Mouse (Mus musculus): ENCODE results near the gene Pla2g2f. TPM values are rescaled to one million over a fixed set of nuclear protein-coding genes. Genes with fewer than 3 reads are reported as not detected.

Pla2g2f gene
- total RNA-seq, 2 experiments from 2014 or later = 0.10 to 0.12 TPM

GRCm38 (mm10) chr4:138772386-138772785 lies 15.0 kb upstream of the Pla2g2f start:
- no peak for DNase-seq
- intact Hi-C loops (cut with DNase I) = no loop called here

GRCm38 (mm10) chr4:138771970-138772369 lies 14.5 kb upstream of the Pla2g2f start:
- DNase-seq = no peak
- intact Hi-C loops (cut with DNase I) = no loop called here

DNA sequence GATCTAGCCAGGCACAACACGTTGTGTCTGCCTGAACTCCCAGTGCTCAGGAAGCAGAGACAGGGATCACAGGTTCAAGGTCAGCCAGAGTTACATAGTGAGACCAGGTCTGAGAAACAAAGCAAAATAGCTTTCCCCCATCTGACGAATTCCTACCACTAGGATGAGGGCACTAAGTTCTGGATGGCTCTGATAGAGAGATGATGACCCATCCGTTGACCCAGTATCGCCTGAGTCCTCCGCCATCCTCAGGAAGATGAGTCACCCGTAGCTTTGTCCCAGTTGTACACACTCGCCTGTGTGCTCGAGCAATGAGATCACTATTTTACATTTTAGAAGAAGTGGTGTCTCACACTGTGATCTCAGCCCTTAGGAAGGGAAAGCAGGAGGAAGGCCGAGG lies 4.8 kb upstream of the Pla2g2f start:
- intact Hi-C loops (cut with DNase I) = no loop called here
- no peak for DNase-seq

DNA sequence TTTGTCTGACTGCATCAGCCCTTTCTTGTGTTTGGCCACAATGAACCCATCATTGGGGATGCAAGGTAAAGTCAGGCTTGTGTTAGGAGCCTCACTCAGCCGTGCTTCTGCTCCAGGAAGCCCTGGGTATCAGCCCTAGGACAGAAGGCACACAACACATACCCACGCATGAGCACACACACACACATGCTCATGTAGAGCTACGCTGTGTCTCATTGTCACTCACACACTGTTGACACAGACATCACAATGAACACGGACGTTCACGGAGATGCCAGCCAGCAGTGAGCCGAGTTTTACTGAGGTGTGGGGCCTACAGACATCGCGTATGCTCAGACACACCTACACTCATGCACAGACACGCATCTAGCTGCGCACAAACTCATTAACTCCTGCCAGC lies 1.4 kb downstream of the Pla2g2f start:
- intact Hi-C loops (cut with DNase I) = no loop called here
- DNase-seq = no peak

- intact Hi-C loops (cut with DNase I) = no loop called here
- DNase-seq = no peak
Measured at GRCm38 (mm10) chr4:138755439-138755838, 2.0 kb downstream of the Pla2g2f start.

- intact Hi-C loops (cut with DNase I) = no loop called here
- no peak for DNase-seq
Measured at GRCm38 (mm10) chr4:138754432-138754831, 3.0 kb downstream of the Pla2g2f start.

- intact Hi-C loops (cut with DNase I) = no loop called here
- DNase-seq = peak; percentile 14 to 15
Measured at GRCm38 (mm10) chr4:138753608-138754007, 3.8 kb downstream of the Pla2g2f start.

GRCm38 (mm10) chr4:138752603-138753002 lies 4.8 kb downstream of the Pla2g2f start:
- intact Hi-C loops (cut with DNase I) = no loop called here
- no peak for DNase-seq

GRCm38 (mm10) chr4:138748369-138749072 lies 8.9 kb downstream of the Pla2g2f start:
- peak; percentile 55 to 73 for DNase-seq
- intact Hi-C loops (cut with DNase I) = loop anchor here (1.0 to 2.0 kb wide), 3 partner anchors 40 to 103 kb away; no protein-coding TSS in a partner anchor

- DNase-seq = no peak
- intact Hi-C loops (cut with DNase I) = loop anchor here (1.0 to 2.0 kb wide), 3 partner anchors 39 to 103 kb away; no protein-coding TSS in a partner anchor
Measured at GRCm38 (mm10) chr4:138747851-138748250, 9.6 kb downstream of the Pla2g2f start.

DNA sequence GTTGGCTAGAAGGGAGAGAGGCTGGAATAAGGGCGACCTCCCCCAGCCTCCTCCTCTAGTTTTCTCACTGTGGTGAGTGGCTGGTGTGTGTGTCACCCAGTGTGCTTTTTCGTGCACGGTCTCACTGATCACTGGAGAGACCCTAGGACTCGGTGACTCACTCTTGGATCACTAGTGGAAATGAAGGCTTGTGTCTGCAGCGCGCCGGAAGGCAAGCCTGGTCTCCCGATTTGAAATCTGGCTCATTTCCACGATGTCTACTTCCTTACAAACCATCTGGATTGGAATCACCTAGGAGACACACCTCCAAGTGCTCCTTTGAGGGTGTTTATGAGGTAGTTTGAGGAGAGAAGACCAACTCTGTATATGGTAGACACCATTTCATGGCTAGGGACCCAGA lies 10.6 kb downstream of the Pla2g2f start:
- DNase-seq = no peak
- intact Hi-C loops (cut with DNase I) = no loop called here

DNA sequence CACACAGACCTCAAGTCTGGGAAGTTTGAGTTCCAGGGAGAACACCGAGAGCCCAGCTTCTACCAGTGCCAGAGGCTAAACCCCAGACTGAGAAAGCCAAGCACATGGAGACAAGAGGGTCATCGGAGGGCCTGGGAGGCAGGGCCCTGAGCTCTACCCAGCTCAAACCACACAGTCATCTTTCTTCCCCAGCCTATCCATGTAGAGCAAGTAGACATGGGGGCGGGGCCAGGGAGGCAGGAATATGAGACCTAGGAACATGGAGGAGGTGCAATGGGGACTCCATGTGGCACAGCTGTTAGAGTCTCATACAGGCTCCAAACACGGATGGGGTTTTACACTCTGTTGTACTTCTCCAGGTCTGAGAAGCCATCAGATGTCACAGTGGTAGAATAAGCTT lies 11.5 kb downstream of the Pla2g2f start:
- intact Hi-C loops (cut with DNase I) = no loop called here
- no peak for DNase-seq

DNA sequence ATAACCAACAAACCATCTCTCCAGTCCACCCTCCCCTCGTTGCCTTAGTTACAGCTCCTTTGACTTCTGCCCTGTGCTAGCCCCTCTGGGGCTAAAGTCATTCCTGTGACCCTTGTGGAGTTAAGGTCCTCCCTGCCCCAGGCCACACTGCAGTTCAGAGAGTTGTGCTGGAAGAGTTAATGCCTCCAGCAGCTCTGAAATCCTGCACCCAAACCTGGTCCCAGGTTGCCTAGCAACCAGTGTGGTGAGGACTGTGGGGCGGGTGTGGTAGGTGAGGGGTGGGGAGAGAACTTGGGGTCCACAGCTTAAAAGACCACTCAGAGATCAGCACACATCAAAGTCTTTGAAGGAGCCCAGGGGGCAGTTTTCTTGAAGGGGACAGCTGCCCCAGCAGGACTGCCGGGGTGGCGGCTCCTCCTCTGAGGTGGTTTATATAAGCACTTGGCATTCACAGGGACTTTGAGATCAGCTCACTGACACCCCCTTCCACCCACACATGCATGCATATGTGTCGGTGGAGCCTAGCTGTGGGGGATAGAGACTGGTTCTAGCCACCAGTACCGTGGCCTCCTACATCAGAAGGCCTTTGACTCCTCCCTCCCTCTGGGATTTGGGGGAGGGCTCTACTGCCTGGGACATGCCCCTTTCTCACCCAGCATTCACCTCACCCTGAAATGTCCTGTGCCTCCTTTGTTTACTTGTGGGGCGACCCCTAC lies 18.1 kb downstream of the Pla2g2f start:
- intact Hi-C loops (cut with DNase I) = no loop called here
- DNase-seq = no peak

DNA sequence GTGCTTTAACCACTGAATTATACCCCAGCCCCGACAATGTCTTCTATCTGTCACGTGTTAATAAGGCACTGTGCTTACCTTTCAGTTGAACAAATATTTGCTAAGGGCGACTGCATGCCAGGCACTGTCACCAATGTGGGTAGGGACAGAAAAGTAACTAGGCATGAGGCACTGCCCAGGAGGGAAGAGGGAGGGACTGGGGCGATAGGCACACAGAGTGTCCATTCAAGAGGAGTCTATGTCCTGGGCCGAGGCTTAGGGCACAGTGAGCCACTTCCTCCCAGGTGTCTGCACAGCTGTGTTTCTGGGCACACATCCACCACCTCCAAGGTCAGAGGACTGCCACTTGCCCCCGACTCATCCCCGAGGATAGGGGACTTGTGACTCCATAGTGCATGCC lies 20.4 kb downstream of the Pla2g2f start, which contains the start of gene Ubxn10:
Gene Ubxn10, minus strand, starts transcription at position 137 of the 400 bp plus-strand sequence.
- intact Hi-C loops (cut with DNase I) = no loop called here
- DNase-seq = no peak

- no peak for DNase-seq
- intact Hi-C loops (cut with DNase I) = no loop called here
Measured at GRCm38 (mm10) chr4:138734863-138735262, 22.6 kb downstream of the Pla2g2f start.

DNA sequence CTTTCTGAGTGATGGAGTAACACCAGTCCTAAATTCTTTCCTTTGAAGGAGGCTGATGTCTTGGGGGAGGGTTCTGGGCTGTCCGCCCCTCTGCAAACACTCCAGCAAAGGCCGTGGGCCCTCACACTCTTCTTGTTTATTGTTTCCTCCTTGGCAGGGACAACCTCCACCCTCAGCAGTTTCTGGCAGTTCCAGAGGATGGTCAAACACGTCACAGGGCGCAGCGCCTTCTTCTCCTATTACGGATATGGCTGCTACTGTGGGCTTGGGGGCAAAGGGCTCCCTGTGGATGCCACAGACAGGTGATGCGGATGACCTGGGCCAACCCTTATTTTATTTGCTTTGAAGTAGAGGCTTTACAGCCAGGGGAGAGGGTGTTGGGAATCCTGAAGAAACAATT lies 23.3 kb downstream of the Pla2g2f start:
- DNase-seq = no peak
- intact Hi-C loops (cut with DNase I) = no loop called here

GRCm38 (mm10) chr4:138729018-138729703 lies 28.3 kb downstream of the Pla2g2f start:
- no peak for DNase-seq

DNA sequence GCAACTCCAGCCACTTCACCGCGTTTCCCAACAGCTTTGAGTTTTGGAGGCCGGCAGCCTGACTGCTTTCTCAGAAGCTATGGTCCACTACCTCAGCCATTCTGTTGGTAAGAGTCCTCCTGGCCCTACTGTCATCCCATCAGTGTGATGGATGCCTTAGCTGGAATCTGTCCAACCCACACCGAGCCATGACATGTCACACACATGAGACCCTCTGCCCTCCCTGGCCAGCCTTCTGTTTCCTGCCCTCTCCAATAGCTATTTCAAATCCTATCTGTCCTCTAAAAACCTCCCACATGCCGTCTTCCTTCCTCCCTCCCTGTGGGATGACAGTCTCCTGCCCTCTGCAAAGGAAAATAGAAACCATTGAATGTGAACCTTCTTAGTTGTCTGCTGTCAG lies 31.7 kb downstream of the Pla2g2f start:
- no peak for DNase-seq
- intact Hi-C loops (cut with DNase I) = no loop called here

More at GRCm38 (mm10) chr4:138729018-138729703, 28.3 kb downstream of the Pla2g2f start:
- intact Hi-C loops (cut with DNase I) = no loop called here

DNA sequence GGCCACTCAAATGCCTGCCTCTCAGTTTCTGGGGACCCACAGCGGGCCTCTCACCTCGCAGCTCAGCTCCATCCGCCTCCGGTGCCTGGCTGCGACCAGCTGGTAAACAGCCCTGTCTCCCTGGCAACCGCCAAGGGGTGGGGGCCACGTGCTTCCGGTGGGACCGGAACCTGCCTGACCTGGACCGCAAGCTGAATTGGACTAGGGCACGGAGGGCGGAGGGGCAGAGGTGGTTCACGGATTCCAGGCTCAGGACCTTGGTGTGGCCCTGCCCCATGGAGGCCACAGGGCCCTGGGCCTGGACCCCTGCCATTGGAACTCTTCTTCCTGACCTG lies 32.3 kb downstream of the Pla2g2f start:
- intact Hi-C loops (cut with DNase I) = no loop called here
- peak; percentile 72 to 73 for DNase-seq

DNA sequence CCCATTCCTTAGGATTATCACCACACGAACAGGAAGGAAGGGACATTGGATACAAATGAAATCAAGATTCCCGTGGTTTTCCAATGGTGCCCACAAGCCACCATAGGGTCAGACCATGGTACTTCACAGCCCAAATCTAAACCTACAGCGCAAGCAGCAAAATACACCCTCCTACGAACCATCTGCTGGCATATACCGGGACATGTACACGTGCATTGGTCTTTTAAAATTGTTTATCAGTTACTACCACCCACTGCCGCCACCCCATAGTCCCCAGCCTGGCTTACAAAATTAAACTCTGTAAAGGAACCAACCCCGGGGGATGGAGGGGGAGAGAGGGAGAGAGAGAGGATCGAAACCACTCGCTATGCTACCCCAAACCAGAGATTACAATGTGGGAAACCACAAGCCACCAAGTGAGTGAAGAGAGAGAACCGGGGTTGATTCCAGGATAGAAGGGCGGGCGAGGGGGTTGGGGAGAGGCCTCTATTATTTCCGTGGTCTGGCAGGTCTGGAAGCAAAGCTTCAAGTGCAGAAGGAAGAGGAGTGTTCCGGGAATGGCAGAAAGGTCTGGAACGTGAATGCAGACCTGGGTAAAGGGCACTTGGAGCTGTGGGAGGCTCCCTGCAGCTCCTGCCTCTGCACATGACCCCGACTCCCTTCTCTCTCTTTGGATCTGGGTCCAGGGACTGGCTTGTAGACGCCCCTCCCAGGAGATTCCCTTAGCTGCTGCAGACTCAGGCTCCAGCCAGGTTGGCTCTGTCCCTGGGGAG lies 32.9 kb downstream of the Pla2g2f start, which contains the start of gene Pla2g2c:
Gene Pla2g2c, plus strand, starts transcription at position 439 of the 773 bp plus-strand sequence.
- intact Hi-C loops (cut with DNase I) = no loop called here
- DNase-seq = no peak

All from heart, postnatal 10 days (tissue).